Mouse (Mus musculus) erythroblast, embryonic 14.5 days (primary cell): ENCODE data around the gene H6pd.

ENCODE experiments used
- GATA1 ChIP-seq: IDR thresholded peaks from 2 replicates; pipeline ENCODE4 v1.6.1; 2012; ENCODE audit warnings: low read length, inconsistent platforms, mixed read lengths
- TAL1 ChIP-seq: IDR thresholded peaks from 3 replicates; pipeline ENCODE4 v1.6.1; 2012; ENCODE audit warnings: low read length, inconsistent platforms, mixed read lengths

DNA sequence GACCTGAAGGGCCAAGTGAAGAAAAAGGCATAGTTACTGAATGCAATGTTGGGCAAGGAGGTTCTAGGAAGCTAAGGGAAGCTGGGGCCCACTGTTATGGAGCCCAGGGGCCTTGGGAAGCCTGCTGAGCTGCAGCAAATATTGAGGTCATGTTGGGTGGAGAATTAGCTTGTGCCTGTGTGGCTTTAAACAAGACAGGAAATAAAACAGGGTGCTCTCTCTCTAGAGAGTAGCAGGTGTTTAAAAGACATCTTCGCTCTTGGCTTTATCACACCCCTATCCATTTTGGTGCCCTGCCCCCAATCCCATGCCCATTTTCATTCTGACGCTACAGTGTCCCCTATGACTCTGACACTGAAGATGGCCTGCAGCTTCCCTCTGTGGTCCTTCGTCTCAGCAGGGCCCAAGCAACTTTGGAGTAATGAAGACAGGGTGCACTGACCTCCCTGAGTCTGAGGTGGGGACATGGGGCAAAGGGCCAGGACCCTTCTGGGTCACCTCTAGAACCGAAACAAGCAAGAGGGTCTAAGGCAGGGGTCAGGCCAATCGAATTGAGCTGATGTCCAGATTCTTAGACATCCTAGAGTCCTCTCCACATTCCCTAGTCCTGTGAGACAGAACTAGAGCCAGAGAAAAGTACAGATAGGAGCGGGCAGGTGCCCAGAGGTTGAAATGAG lies 1.4 kb upstream of the H6pd start:
- TF ChIP-seq GATA1, result no peak
- no peak for TF ChIP-seq TAL1
